Mouse (Mus musculus) spleen, adult 2 months (tissue): Measurements from ENCODE around the gene Hist1h3f. TPM values are rescaled to one million over a fixed set of nuclear protein-coding genes. Genes with fewer than 3 reads are reported as not detected.
"Not testable (repeated sequence)": the region's sequence is repeated elsewhere in the genome, so short reads cannot be mapped to it uniquely, and the experiment has no call there.

Experiments used
- DNase-seq, 2 experiments: peaks; one replicate each; pipeline versions ENCODE4 v3.0.0 to v3.0.0-alpha.2; 2012 to 2021; ENCODE audit warnings: low spot score in 2 of 2, low read depth in 1 of 2
- H3K27ac ChIP-seq: fragments of 200-500 bp; 2 replicates; pipeline ENCODE4 v1.5.1; 2012; ENCODE audit warnings: low read length, inconsistent platforms; ENCODE audit not compliant: insufficient read depth
- H3K27me3 ChIP-seq: fragments of 200-500 bp; 2 replicates; pipeline ENCODE4 v1.6.1; 2012; ENCODE audit warnings: mild to moderate bottlenecking, moderate library complexity, low read length, inconsistent platforms; ENCODE audit not compliant: control insufficient read depth, insufficient read depth
- H3K36me3 ChIP-seq: fragments of 200-500 bp; 2 replicates; pipeline ENCODE4 v1.6.1; 2012; ENCODE audit warnings: mild to moderate bottlenecking, low read length, inconsistent platforms; ENCODE audit not compliant: control insufficient read depth, insufficient read depth
- H3K4me1 ChIP-seq: fragments of 200-500 bp; 2 replicates; pipeline ENCODE4 v1.6.1; 2011; ENCODE audit warnings: inconsistent platforms; ENCODE audit not compliant: control insufficient read depth, insufficient read depth, insufficient read length
- H3K4me3 ChIP-seq: fragments of 200-500 bp; 2 replicates; pipeline ENCODE4 v1.5.1; 2011; ENCODE audit warnings: mild to moderate bottlenecking, inconsistent platforms; ENCODE audit not compliant: insufficient read depth, insufficient read length; ENCODE audit errors: extremely low read depth
- CTCF ChIP-seq: fragments of 200-500 bp; IDR thresholded peaks from 2 replicates; pipeline ENCODE4 v1.5.1; 2011; ENCODE audit warnings: mild to moderate bottlenecking, inconsistent platforms; ENCODE audit not compliant: insufficient read depth, insufficient read length, insufficient replicate concordance; ENCODE audit errors: extremely low read depth
- POLR2A ChIP-seq: fragments of 200-500 bp; IDR thresholded peaks from 2 replicates; pipeline ENCODE4 v1.6.1; 2011; ENCODE audit warnings: low read depth, low read length, inconsistent platforms
- WGBS: fragments of 180-500 bp; shearing (Covaris S2); methylation state at CpG from one replicate; pipeline ENCODE4 v1.1.7; 2018; 5-methylcytosine and 5-hydroxymethylcytosine counted together
- polyA plus RNA-seq: library from polyadenylated mRNA; depleted of rRNA; stranded (reverse); fragments of >200 nt; gene quantifications from 2 replicates; pipeline ENCODE4 v1.2.3, GENCODE M21; 2012

Gene Hist1h3f
- polyA plus RNA-seq, 1 experiment, result 10.2 TPM

DNA sequence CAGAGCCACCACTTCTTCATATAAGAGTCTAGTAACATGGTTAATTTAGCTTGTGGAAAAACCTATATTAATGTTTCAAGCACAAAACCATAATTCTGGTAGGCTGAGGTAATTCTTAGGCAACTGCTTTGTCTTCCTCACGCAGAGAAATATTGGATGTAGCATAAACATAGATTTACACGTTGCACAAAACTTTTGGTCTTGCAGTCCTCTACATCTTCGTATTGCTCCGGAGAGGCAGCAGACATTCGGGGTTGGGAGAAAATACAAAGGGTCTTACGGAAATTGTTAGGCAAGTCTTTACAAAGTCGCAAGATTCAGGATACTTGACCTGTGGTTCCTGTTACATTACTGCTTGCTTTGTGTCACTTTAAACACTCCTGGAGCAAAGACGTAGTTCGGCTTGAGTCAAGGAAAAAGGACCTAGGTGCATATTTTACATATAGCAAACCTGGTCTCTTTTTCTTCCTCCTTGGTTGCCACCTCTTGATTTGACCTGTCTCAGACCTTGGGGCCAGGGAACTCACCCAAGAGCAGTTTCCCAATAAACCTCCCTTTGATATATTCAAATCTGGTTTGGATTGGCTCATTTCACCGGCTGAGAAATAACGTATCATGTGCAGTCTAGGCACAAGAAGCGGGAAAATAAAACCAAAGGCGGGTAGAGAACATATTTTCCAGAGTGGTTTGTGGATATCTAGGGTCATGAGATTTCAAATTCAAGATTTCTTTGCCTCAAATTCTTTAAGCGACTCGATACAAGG lies 9.3 kb upstream of the Hist1h3f start:
- H3K36me3 ChIP-seq, result no peaks in the 10 kb centered on the region
- TF ChIP-seq CTCF, result no peak
- no peak for TF ChIP-seq POLR2A
- H3K4me1 ChIP-seq, result peaks cover 3% of the 10 kb centered on the region; the same call in 1 of the 2 replicates
- no peak for DNase-seq
- peak overlapping the region; percentile 14 for H3K4me3 ChIP-seq
- WGBS, result under 1% methylated on average over 15 of the region's 15 CpGs
- H3K27me3 ChIP-seq, result no peaks in the 10 kb centered on the region
- peak overlapping the region; percentile 11; the same call in 1 of the 2 replicates for H3K27ac ChIP-seq

- H3K4me3 ChIP-seq, result peak within 1 kb of the TSS; percentile 59
- WGBS, result under 1% methylated on average over 56 of the region's 62 CpGs
- H3K27me3 ChIP-seq, H3K36me3 ChIP-seq, H3K4me1 ChIP-seq: not testable (repeated sequence)
- H3K27ac ChIP-seq, result peak within 1 kb of the TSS; percentile 11; the same call in 1 of the 2 replicates
- peak; percentile 78 to 86 for DNase-seq
Observed at GRCm38 (mm10) chr13:23535137-23536075, 8.4 kb upstream of the Hist1h3f start, which contains the start of gene Hist1h3g. Hist1h3g (plus strand) TSS chr13:23535422.

- Histone ChIP-seq H3K27me3 (no peaks in the 10 kb centered on the region), H3K27ac (no peak overlapping the region), H3K36me3 (no peaks in the 10 kb centered on the region), H3K4me1 (peaks cover 3% of the 10 kb centered on the region; the same call in 1 of the 2 replicates), H3K4me3 (no peak overlapping the region)
- DNase-seq, result no peak
- WGBS, result 30% methylated on average over 7 of the region's 7 CpGs
- no peak for TF ChIP-seq POLR2A
- TF ChIP-seq CTCF, result no peak
Observed at GRCm38 (mm10) chr13:23536076-23536822, 7.6 kb upstream of the Hist1h3f start.

- 83% methylated on average over 3 of the region's 3 CpGs for WGBS
- Histone ChIP-seq H3K4me3 (no peak overlapping the region), H3K27ac (no peak overlapping the region), H3K36me3 (no peaks in the 10 kb centered on the region), H3K4me1 (peaks cover 3% of the 10 kb centered on the region; the same call in 1 of the 2 replicates), H3K27me3 (no peaks in the 10 kb centered on the region)
- DNase-seq, result no peak
- no peak for TF ChIP-seq POLR2A
- no peak for TF ChIP-seq CTCF
Observed at GRCm38 (mm10) chr13:23537006-23537710, 6.7 kb upstream of the Hist1h3f start.

GRCm38 (mm10) chr13:23538249-23538648 lies 5.6 kb upstream of the Hist1h3f start:
- no peak for DNase-seq
- TF ChIP-seq CTCF (no peak), POLR2A (no peak)
- 87% methylated on average over 5 of the region's 5 CpGs for WGBS
- Histone ChIP-seq H3K4me3 (no peak overlapping the region), H3K36me3 (no peaks in the 10 kb centered on the region), H3K4me1 (peaks cover 3% of the 10 kb centered on the region; the same call in 1 of the 2 replicates), H3K27me3 (no peaks in the 10 kb centered on the region), H3K27ac (no peak overlapping the region)

DNA sequence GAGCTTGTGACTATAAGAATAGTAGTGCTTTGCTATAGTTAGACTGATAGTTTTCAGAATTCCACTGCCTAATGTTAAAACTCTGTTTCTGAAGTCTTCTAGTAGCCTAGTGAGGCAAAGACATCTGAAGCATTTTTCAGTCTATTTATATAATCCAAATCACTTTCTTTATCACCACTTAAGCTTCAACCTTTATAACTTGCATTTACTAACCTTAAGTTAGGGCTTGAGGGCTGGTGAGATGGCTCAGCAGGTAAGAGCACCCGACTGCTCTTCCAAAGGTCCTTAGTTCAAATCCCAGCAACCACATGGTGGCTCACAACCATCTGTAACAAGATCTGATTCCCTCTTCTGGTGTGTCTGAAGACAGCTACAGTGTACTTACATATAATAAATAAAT lies 4.0 kb upstream of the Hist1h3f start:
- DNase-seq, H3K4me3 ChIP-seq, H3K27ac ChIP-seq, H3K36me3 ChIP-seq, H3K27me3 ChIP-seq, H3K4me1 ChIP-seq: not testable (repeated sequence)
- 90% methylated on average over 1 of the region's 1 CpGs for WGBS
